13 mouse cellular contexts compared by ENCODE assay signal in genomic region chr3:132812356-132812755, GRCm38 (mm10).
DNase-seq lines count a peak whose midpoint lies in the region; ATAC-seq and TF ChIP-seq lines count a peak whose summit lies in the region.
"Had no signal": no experiment of that assay in that cellular context is flagged by ENCODE, and none has a peak within 500 bp of the region (broad histone marks: within the 10 kb centered on the region; RNA-seq: fewer than 3 reads in every experiment).

No protein-coding gene starts in this region.

- DNase-seq in kidney, adult 18-20 months: no peak
- DNase-seq in heart, postnatal 14 days: peak; percentile 7 to 39
- DNase-seq in lung, embryonic 14.5 days: peak; percentile 92
- DNase-seq in forebrain, embryonic 14.5 days (ENCODE audit: low spot score): no peak
- no peak for DNase-seq in neural tube, embryonic 10.5 days (ENCODE audit: extremely low spot score, low spot score)
- DNase-seq: adrenal gland, postnatal 14 days; cerebellum, postnatal 14 days had no signal

- H3K4me1 ChIP-seq in kidney, embryonic 15.5 days: 0 out of 2 replicates have a peak, but pooled peaks cover 3% of the 10 kb centered on the region
- peaks cover 14% of the 10 kb centered on the region for H3K4me1 ChIP-seq in lung, embryonic 14.5 days (ENCODE audit: insufficient read depth)
- peaks cover 8% of the 10 kb centered on the region for H3K4me1 ChIP-seq in small intestine, adult 2 months (ENCODE audit: control insufficient read depth, insufficient read depth, insufficient read length, low read length)
- H3K4me1 ChIP-seq in forebrain, embryonic 14.5 days (ENCODE audit: control insufficient read depth, insufficient read depth, low read length): no peaks in the 10 kb centered on the region
- H3K4me1 ChIP-seq: hindbrain, embryonic 13.5 days had no signal

- TF ChIP-seq CTCF in lung, embryonic 14.5 days (IDR thresholded peaks at IDR 0.05; ENCODE audit: low read depth): no peak
- TF ChIP-seq CTCF in small intestine, adult 2 months (IDR thresholded peaks at IDR 0.05; ENCODE audit: extremely low read depth, insufficient read length, insufficient replicate concordance, low read depth, low read length): no peak

- H3K27me3 ChIP-seq in kidney, embryonic 15.5 days: no peaks in the 10 kb centered on the region
- H3K27me3 ChIP-seq in lung, embryonic 14.5 days (ENCODE audit: insufficient read depth, low read length): no peaks in the 10 kb centered on the region
- H3K27me3 ChIP-seq in small intestine, adult 2 months (ENCODE audit: control insufficient read depth, insufficient read depth, low read length): no peaks in the 10 kb centered on the region
- H3K27me3 ChIP-seq in forebrain, embryonic 14.5 days (replicated peaks; ENCODE audit: control insufficient read depth, insufficient read depth, low read length): no peaks in the 10 kb centered on the region
- H3K27me3 ChIP-seq: hindbrain, embryonic 13.5 days; liver, embryonic 12.5 days; megakaryocyte, embryonic 14.5 days had no signal

- TF ChIP-seq POLR2A in small intestine, adult 2 months (IDR thresholded peaks at IDR 0.05; ENCODE audit: low read depth, low read length): no peak

- 0 out of 2 replicates have a peak, but pooled peaks cover 3% of the 10 kb centered on the region for H3K36me3 ChIP-seq in kidney, embryonic 15.5 days
- no peaks in the 10 kb centered on the region for H3K36me3 ChIP-seq in lung, embryonic 14.5 days (ENCODE audit: insufficient read depth)
- 0 out of 2 replicates have a peak, but pooled peaks cover 5% of the 10 kb centered on the region for H3K36me3 ChIP-seq in small intestine, adult 2 months (ENCODE audit: control insufficient read depth, insufficient read depth, low read length)
- peaks cover 4% of the 10 kb centered on the region for H3K36me3 ChIP-seq in forebrain, embryonic 14.5 days (ENCODE audit: control insufficient read depth, insufficient read depth, low read length)

- no peak overlapping the region for H3K27ac ChIP-seq in kidney, embryonic 15.5 days
- H3K27ac ChIP-seq in lung, embryonic 14.5 days (ENCODE audit: low read depth): peak overlapping the region; percentile 83
- H3K27ac ChIP-seq in small intestine, adult 2 months (ENCODE audit: insufficient read depth, low read depth, low read length): 0 out of 2 replicates have a peak overlapping the region, but pooled peaks have one; percentile 3
- no peak overlapping the region for H3K27ac ChIP-seq in forebrain, embryonic 14.5 days (ENCODE audit: low read depth, low read length)
- H3K27ac ChIP-seq: hindbrain, embryonic 13.5 days; liver, embryonic 12.5 days had no signal

- 0 out of 2 replicates have a peak, but pooled peaks have one; percentile 31 for ATAC-seq in kidney, embryonic 15.5 days (replicated peaks; ENCODE audit: low FRiP score)
- ATAC-seq in lung, embryonic 14.5 days (ENCODE audit: insufficient read depth): peak; percentile 98
- ATAC-seq in forebrain, embryonic 14.5 days: no peak
- ATAC-seq: CD4-positive, CD25-positive, alpha-beta regulatory T cell, adult 4 months had no signal

- no peak overlapping the region for H3K4me2 ChIP-seq in kidney, embryonic 15.5 days
- no peak overlapping the region for H3K4me2 ChIP-seq in lung, embryonic 14.5 days
- no peak overlapping the region for H3K4me2 ChIP-seq in forebrain, embryonic 14.5 days (ENCODE audit: low read length)
- H3K4me2 ChIP-seq: hindbrain, embryonic 13.5 days; liver, embryonic 12.5 days had no signal

- no peak overlapping the region for H3K4me3 ChIP-seq in kidney, embryonic 15.5 days (replicated peaks)
- no peak overlapping the region for H3K4me3 ChIP-seq in lung, embryonic 14.5 days (ENCODE audit: low read depth, low read length)
- H3K4me3 ChIP-seq in small intestine, adult 2 months (ENCODE audit: low read depth, low read length): no peak overlapping the region
- H3K4me3 ChIP-seq in forebrain, embryonic 14.5 days (ENCODE audit: low read depth, low read length): no peak overlapping the region
- H3K4me3 ChIP-seq: hindbrain, embryonic 13.5 days; liver, embryonic 12.5 days; megakaryocyte, embryonic 14.5 days had no signal

- intact Hi-C loops in heart, postnatal 14 days (cut with DNase I): no loop called here

- no peaks in the 10 kb centered on the region for H3K9me3 ChIP-seq in kidney, embryonic 15.5 days (replicated peaks)
- H3K9me3 ChIP-seq in lung, embryonic 14.5 days (ENCODE audit: low read depth, low read length): no peaks in the 10 kb centered on the region
- H3K9me3 ChIP-seq in forebrain, embryonic 14.5 days (replicated peaks; ENCODE audit: control insufficient read depth, low read length): no peaks in the 10 kb centered on the region
- H3K9me3 ChIP-seq: hindbrain, embryonic 13.5 days; liver, embryonic 12.5 days; megakaryocyte, embryonic 14.5 days had no signal

- whole genome bisulfite sequencing in kidney, embryonic 15.5 days: 80% methylated on average over 5 of the region's 5 CpGs
- WGBS in lung, embryonic 14.5 days: 34% methylated on average over 5 of the region's 5 CpGs
- 51% methylated on average over 5 of the region's 5 CpGs for WGBS in small intestine, adult 2 months
- 90% methylated on average over 5 of the region's 5 CpGs for WGBS in forebrain, embryonic 14.5 days

- no peak overlapping the region for H3K9ac ChIP-seq in kidney, embryonic 15.5 days
- H3K9ac ChIP-seq in lung, embryonic 14.5 days: no peak overlapping the region
- H3K9ac ChIP-seq in forebrain, embryonic 14.5 days (ENCODE audit: low read length): no peak overlapping the region
- H3K9ac ChIP-seq: hindbrain, embryonic 13.5 days; liver, embryonic 12.5 days had no signal

Comparison
In these comparisons a context has a peak if more than half of its experiments do, and no peak if none do; other contexts are left out.
1. H3K27ac ChIP-seq: peak in lung, embryonic 14.5 days (single experiment) and small intestine, adult 2 months (single experiment); none in kidney, embryonic 15.5 days (single experiment) and forebrain, embryonic 14.5 days (single experiment).
2. DNase-seq: peak in heart, postnatal 14 days (2 of 2) and lung, embryonic 14.5 days (single experiment); none in kidney, adult 18-20 months (single experiment), forebrain, embryonic 14.5 days (single experiment) and neural tube, embryonic 10.5 days (single experiment).